Mouse (Mus musculus) hindbrain, embryonic 11.5 days (tissue): Measurements from ENCODE around the gene Rbfox1. TPM values are rescaled to one million over a fixed set of nuclear protein-coding genes. Genes with fewer than 3 reads are reported as not detected.

Experiments
- ATAC-seq: fragments of 200-750 bp; cut with Nextera tagmentation; 2 replicates; pipeline ENCODE4 v1.8.0; 2017; ENCODE audit warnings: mild to moderate bottlenecking, moderate TSS enrichment, moderate library complexity; ENCODE audit not compliant: low FRiP score
- DNase-seq: peaks from one replicate; pipeline ENCODE4 v3.0.0-alpha.2; 2015; ENCODE audit warnings: low spot score
- H3K27ac ChIP-seq: fragments of 300-500 bp; sonication (generic); 2 replicates; pipeline ENCODE4 v1.5.1; 2014; ENCODE audit warnings: mild to moderate bottlenecking, low read depth, low read length
- H3K27me3 ChIP-seq: fragments of 300-500 bp; sonication (generic); 2 replicates; pipeline ENCODE4 v1.6.1; 2014; ENCODE audit warnings: mild to moderate bottlenecking, low read length, moderate library complexity, mixed read lengths; ENCODE audit not compliant: control insufficient read depth, insufficient read depth
- H3K36me3 ChIP-seq: fragments of 300-500 bp; sonication (generic); 2 replicates; pipeline ENCODE4 v1.6.1; 2014; ENCODE audit warnings: mild to moderate bottlenecking, low read length, moderate library complexity, mixed read lengths; ENCODE audit not compliant: control insufficient read depth, insufficient read depth
- H3K4me1 ChIP-seq: fragments of 300-500 bp; sonication (generic); replicated peaks from 2 replicates; pipeline ENCODE4 v1.6.1; 2014; ENCODE audit warnings: low read length, mixed read lengths; ENCODE audit not compliant: control insufficient read depth, insufficient read depth
- H3K4me2 ChIP-seq: fragments of 300-500 bp; sonication (generic); replicated peaks from 2 replicates; pipeline ENCODE4 v1.6.1; 2014; ENCODE audit warnings: mild to moderate bottlenecking, low read depth, low read length
- H3K4me3 ChIP-seq: fragments of 300-500 bp; sonication (generic); 2 replicates; pipeline ENCODE4 v1.5.1; 2014; ENCODE audit warnings: low read depth, low read length
- H3K9ac ChIP-seq: fragments of 300-500 bp; sonication (generic); 2 replicates; pipeline ENCODE4 v1.6.1; 2014; ENCODE audit warnings: low read depth, low read length
- H3K9me3 ChIP-seq: fragments of 300-500 bp; sonication (generic); 2 replicates; pipeline ENCODE4 v1.6.1; 2016; ENCODE audit warnings: low read length; ENCODE audit not compliant: control insufficient read depth
- WGBS: fragments of 180-500 bp; shearing (Covaris S2); extraction: QIAGEN DNeasy Blood & Tissue Kit; methylation state at CpG from one replicate; pipeline ENCODE4 v1.1.7; 2014; 5-methylcytosine and 5-hydroxymethylcytosine counted together
- polyA plus RNA-seq: library from polyadenylated mRNA; unstranded; fragments of >200 nt; fragmentation: Nextera tagmentation; extraction: Ambion mirVana; gene quantifications from 2 replicates; pipeline ENCODE4 v1.2.1, GENCODE M21; 2014

The Rbfox1 gene
- polyA plus RNA-seq, 1 experiment from 2014 or later: 20.3 TPM

DNA sequence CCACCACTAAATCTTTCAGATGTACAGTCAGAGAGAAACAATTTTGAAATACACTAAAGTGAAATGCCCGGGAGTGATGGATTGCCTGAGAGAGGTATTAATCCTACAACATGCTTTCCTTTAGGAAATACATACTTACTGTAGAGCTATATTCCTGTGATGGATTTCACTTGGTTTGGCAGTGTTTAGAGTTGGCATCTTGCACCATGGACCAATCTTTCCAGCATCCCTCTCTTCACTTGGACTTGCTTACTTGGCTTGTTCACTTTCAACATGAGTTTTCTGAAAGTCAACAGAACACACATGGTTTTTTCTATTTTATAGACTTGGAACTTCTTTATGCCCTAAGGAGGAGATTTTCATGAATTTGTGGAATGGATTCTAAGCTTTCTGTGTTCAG is 163.4 kb downstream of the Rbfox1 start:
- Histone ChIP-seq H3K4me3 (no peak overlapping the region), H3K4me2 (no peak overlapping the region), H3K27ac (no peak overlapping the region), H3K9ac (no peak overlapping the region), H3K4me1 (no peaks in the 10 kb centered on the region), H3K27me3 (no peaks in the 10 kb centered on the region), H3K9me3 (no peaks in the 10 kb centered on the region), H3K36me3 (no peaks in the 10 kb centered on the region)
- 92% methylated on average over 1 of the region's 1 CpGs for WGBS
- DNase-seq (no peak), ATAC-seq (no peak)

DNA sequence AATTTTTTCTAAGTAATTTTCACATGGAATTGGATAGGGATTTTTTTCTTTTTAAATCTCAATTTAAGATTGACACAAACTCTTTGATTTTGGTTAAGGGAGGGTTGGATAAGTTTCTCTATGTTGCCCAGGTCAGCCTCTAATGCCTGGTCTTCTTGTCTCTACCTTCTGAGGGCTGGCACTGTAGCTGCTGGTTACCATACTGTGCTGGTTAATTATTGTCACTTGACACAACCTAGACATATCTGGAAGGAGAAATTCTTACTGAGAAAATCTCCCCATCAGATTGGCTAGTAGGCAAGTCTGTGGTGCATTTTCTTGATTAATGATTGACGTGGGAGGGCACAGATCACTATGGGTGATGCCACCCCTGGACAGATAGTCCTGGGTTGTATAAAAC is 177.3 kb downstream of the Rbfox1 start:
- Histone ChIP-seq H3K4me1 (no peaks in the 10 kb centered on the region), H3K27ac (no peak overlapping the region), H3K4me2 (no peak overlapping the region), H3K9ac (no peak overlapping the region), H3K27me3 (no peaks in the 10 kb centered on the region), H3K9me3 (no peaks in the 10 kb centered on the region), H3K36me3 (no peaks in the 10 kb centered on the region), H3K4me3 (no peak overlapping the region)
- 81% methylated on average over 1 of the region's 1 CpGs for WGBS
- ATAC-seq: no peak
- DNase-seq: no peak

DNA sequence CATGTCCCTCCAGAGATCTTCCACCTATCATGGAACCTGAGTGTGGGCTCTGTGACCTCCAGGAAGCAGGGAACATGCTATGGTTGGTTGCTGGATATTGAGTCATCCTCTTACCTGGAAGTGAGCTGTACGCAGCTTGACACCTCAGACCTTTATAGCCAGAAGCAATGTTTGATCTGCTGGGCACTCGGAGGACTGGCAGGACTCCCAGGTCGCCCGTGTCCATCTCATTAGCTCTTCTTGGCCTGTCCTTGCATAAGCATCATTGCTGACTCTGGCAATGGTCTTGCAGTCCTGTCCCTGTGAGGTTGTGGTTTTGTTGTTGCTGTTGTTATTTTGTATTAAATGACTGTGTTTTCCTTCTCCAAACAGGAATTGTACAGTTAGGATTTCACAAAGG is 180.3 kb downstream of the Rbfox1 start:
- Histone ChIP-seq H3K36me3 (no peaks in the 10 kb centered on the region), H3K27me3 (no peaks in the 10 kb centered on the region), H3K9ac (no peak overlapping the region), H3K4me2 (no peak overlapping the region), H3K4me3 (no peak overlapping the region), H3K4me1 (no peaks in the 10 kb centered on the region), H3K9me3 (no peaks in the 10 kb centered on the region), H3K27ac (no peak overlapping the region)
- DNase-seq (no peak), ATAC-seq (no peak)
- 90% methylated on average over 4 of the region's 4 CpGs for WGBS

DNA sequence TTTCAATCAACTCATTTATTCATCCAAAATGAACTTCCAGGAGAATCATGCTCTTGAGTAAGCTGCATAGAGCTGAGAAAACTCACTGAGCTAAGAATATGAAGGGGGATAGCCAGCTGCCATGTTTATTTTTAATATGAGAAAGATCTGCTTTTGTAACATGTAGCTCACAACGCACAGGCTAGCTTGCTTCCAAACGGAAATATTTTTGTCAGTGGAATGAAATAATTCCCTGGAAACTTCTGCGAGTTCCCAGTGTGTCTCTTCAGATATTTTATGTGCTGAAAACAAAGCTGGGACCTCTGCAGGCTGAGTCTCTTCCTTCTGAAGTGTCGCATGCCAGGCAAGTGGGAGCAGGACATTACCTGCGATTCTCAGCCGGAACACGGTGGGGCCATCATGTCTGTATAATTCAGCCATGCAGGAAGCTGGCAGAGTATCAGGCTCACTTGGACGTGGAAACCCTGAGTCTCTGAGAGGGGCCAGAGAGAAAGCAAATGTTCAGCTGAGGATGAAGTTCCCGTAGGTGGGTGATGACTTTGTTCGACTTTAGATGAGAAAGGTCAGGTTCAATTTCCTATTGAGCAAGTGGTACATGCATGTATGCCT is 190.4 kb downstream of the Rbfox1 start:
- no peaks in the 10 kb centered on the region for H3K27me3 ChIP-seq
- H3K9me3 ChIP-seq: no peaks in the 10 kb centered on the region
- no peak overlapping the region for H3K4me2 ChIP-seq
- H3K9ac ChIP-seq: no peak overlapping the region
- no peak overlapping the region for H3K4me3 ChIP-seq
- 87% methylated on average over 10 of the region's 10 CpGs for WGBS
- no peaks in the 10 kb centered on the region for H3K4me1 ChIP-seq
- ATAC-seq (no peak), DNase-seq (no peak)
- H3K36me3 ChIP-seq: no peaks in the 10 kb centered on the region
- no peak overlapping the region for H3K27ac ChIP-seq

DNA sequence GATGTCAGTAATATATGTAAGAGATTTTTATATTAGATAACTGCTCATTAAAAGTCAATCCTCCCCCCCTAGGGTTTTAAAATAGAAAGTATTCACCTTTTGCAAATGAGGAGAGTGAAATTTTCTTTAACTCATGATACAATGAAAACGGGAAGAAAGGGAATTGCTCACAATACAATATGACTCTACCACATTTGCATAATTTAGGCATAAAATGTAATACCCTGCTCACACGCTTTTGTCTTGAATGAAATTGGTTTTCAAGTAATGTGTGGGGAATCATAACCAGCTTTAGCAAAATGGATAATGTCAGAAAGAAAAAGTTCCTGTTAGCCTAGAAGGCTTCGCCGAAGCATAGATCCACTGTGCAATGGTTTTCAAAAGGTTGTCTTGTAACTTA is 193.9 kb downstream of the Rbfox1 start:
- Histone ChIP-seq H3K27me3 (no peaks in the 10 kb centered on the region), H3K4me1 (no peaks in the 10 kb centered on the region), H3K27ac (no peak overlapping the region), H3K4me3 (no peak overlapping the region), H3K9ac (no peak overlapping the region), H3K4me2 (no peak overlapping the region), H3K9me3 (no peaks in the 10 kb centered on the region), H3K36me3 (no peaks in the 10 kb centered on the region)
- DNase-seq (no peak), ATAC-seq (no peak)
- WGBS: 81% methylated on average over 4 of the region's 4 CpGs

DNA sequence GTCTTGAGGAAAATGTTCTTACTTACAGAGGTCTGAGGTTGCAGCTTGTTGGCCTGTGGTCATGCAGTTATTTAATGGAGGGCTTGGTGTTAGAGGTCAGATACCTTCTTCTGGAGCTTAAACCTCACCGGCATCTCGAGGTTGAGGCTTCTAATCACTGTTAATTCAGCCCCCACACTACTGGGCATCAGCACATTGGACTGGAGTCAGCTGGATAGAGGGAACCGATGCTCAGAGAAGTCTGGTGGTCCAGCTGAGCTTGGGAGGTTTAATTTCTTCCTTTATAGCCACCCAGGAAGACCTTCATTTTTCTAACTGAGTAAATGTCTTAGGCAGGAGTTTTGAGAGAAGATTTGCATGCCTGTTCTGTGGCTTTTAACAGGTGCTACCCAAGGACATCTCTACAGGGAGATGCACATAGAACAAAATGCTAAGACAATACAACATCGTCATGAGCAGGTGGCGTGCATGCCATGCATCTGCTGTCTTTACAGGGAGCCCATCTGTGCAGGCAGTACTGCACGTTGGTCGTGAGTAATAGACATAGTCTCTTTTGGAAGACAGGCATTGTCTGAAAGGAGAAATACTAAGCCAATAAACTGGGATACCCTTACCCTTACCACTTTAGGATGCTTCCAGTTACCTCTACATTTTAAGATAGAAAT is 199.7 kb downstream of the Rbfox1 start:
- WGBS: 77% methylated on average over 7 of the region's 7 CpGs
- Histone ChIP-seq H3K9me3 (no peaks in the 10 kb centered on the region), H3K27me3 (no peaks in the 10 kb centered on the region), H3K36me3 (no peaks in the 10 kb centered on the region), H3K9ac (no peak overlapping the region), H3K4me1 (no peaks in the 10 kb centered on the region), H3K4me2 (no peak overlapping the region), H3K27ac (no peak overlapping the region), H3K4me3 (no peak overlapping the region)
- ATAC-seq (no peak), DNase-seq (no peak)

DNA sequence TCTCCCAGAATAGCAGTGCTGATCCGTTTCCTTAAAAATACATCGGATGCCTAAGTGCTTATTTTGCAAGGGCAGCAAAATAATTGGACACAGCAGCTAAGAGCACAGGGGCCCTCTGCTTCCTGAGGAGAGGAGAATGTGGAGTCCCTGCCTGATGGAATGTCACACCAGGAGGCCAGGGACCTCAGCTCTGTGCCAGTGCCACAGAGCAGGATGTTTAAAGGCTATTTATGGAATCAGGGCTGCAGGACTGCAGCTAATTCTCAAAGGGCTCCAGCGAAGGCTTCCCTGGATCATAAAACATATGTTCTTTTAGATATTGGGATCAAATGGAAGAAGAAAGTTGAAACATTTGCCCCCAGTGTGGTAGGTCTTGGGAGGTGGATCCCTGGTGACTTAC is 201.0 kb downstream of the Rbfox1 start:
- H3K4me2 ChIP-seq: no peak overlapping the region
- WGBS: 53% methylated on average over 3 of the region's 3 CpGs
- H3K27ac ChIP-seq: no peak overlapping the region
- H3K9me3 ChIP-seq: no peaks in the 10 kb centered on the region
- H3K4me3 ChIP-seq: no peak overlapping the region
- DNase-seq (no peak), ATAC-seq (no peak)
- H3K36me3 ChIP-seq: no peaks in the 10 kb centered on the region
- H3K27me3 ChIP-seq: no peaks in the 10 kb centered on the region
- no peak overlapping the region for H3K9ac ChIP-seq
- H3K4me1 ChIP-seq: no peaks in the 10 kb centered on the region

DNA sequence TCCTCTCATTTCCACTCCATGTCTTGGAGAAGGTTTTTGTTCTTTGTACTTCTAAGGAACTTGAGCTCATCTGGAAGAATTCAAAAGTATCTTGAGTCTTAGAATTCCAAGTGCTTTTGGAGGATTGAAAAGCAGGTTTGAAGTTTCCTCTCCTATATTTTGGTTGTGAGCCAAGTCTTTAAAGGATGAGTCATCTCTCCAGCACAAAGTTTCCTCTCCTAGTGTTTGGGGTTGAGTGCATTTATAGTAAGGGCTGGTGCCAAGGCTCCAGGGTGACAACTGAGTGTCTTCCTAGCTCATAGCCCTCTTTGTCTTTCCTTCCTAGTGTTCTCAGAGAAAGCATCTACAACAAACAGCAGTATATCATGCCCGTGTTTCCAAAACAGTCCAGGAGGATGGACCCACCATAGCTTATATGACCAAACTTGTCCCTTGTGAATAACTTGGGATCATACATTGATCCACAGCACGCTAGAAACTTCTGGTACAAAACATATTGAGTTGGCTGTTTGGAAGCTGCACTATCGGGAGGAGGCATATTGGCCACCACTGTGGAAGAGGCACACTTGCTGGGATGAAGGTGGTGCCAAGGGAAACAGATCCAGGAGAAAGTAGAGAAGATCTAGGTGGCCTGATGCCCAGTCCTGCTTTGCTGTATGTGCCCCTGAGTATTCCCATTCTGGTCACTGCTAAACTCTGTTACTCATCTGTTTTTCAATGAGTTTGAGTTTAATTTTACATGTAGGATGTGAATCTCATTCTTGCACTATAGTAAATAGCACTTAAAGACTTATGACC is 206.4 kb downstream of the Rbfox1 start:
- 93% methylated on average over 3 of the region's 3 CpGs for WGBS
- DNase-seq (no peak), ATAC-seq (no peak)
- Histone ChIP-seq H3K9me3 (no peaks in the 10 kb centered on the region), H3K4me3 (no peak overlapping the region), H3K4me1 (no peaks in the 10 kb centered on the region), H3K27ac (no peak overlapping the region), H3K4me2 (no peak overlapping the region), H3K36me3 (no peaks in the 10 kb centered on the region), H3K27me3 (no peaks in the 10 kb centered on the region), H3K9ac (no peak overlapping the region)
